Mouse (Mus musculus): Measurements from ENCODE around the gene Pnkp.
"Not testable (repeated sequence)": the region's sequence is repeated elsewhere in the genome, so short reads cannot be mapped to it uniquely, and the experiment has no call there.

Gene Pnkp

GRCm38 (mm10) chr7:44869697-44870528 lies 13.0 kb downstream of the Pnkp start, which contains the start of gene Ptov1:
Gene Ptov1, minus strand, starts transcription at chr7:44869788.
- DNase-seq (ENCODE audit: low read depth), result peak; percentile 97

GRCm38 (mm10) chr7:44870614-44871013 lies 13.7 kb downstream of the Pnkp start:
- DNase-seq (ENCODE audit: low read depth), result no peak

GRCm38 (mm10) chr7:44871181-44871580 lies 14.2 kb downstream of the Pnkp start:
- DNase-seq (ENCODE audit: low read depth), result no peak

- not testable (repeated sequence) for DNase-seq (ENCODE audit: low read depth)
These were observed 14.8 kb downstream of the Pnkp start for GRCm38 (mm10) chr7:44871774-44872173.

- DNase-seq (ENCODE audit: low read depth), result no peak
These were observed 20.9 kb downstream of the Pnkp start for GRCm38 (mm10) chr7:44877833-44878232.

- DNase-seq (ENCODE audit: low read depth), result no peak
These were observed 26.1 kb downstream of the Pnkp start for GRCm38 (mm10) chr7:44883036-44883435.

- DNase-seq (ENCODE audit: low read depth), result no peak
These were observed 27.7 kb downstream of the Pnkp start for GRCm38 (mm10) chr7:44884637-44885036.

GRCm38 (mm10) chr7:44886964-44887363 lies 30.0 kb downstream of the Pnkp start:
- no peak for DNase-seq (ENCODE audit: low read depth)

- peak; percentile 80 for DNase-seq (ENCODE audit: low read depth)
These were observed 31.5 kb downstream of the Pnkp start for GRCm38 (mm10) chr7:44888256-44889105.

GRCm38 (mm10) chr7:44890180-44890579 lies 33.2 kb downstream of the Pnkp start:
- no peak for DNase-seq (ENCODE audit: low read depth)

GRCm38 (mm10) chr7:44890737-44891136 lies 33.8 kb downstream of the Pnkp start:
- no peak for DNase-seq (ENCODE audit: low read depth)

- DNase-seq (ENCODE audit: low read depth), result no peak
These were observed 34.7 kb downstream of the Pnkp start for GRCm38 (mm10) chr7:44891611-44892010.

- peak; percentile 98 for DNase-seq (ENCODE audit: low read depth)
These were observed 35.5 kb downstream of the Pnkp start, which contains the start of gene Med25 for GRCm38 (mm10) chr7:44892276-44892921. Gene Med25, minus strand, starts transcription at chr7:44892712.

GRCm38 (mm10) chr7:44893197-44893596 lies 36.3 kb downstream of the Pnkp start:
- peak; percentile 82 for DNase-seq (ENCODE audit: low read depth)

GRCm38 (mm10) chr7:44894175-44894574 lies 37.2 kb downstream of the Pnkp start:
- DNase-seq (ENCODE audit: low read depth), result no peak

- DNase-seq (ENCODE audit: low read depth), result no peak
These were observed 38.3 kb downstream of the Pnkp start for GRCm38 (mm10) chr7:44895206-44895592.

- peak; percentile 96 for DNase-seq (ENCODE audit: low read depth)
These were observed 38.9 kb downstream of the Pnkp start, which contains the start of gene Fuz for GRCm38 (mm10) chr7:44895593-44896434. Gene Fuz, plus strand, starts transcription at chr7:44896079.

- peak; percentile 25 for DNase-seq (ENCODE audit: low read depth)
These were observed 39.6 kb downstream of the Pnkp start for GRCm38 (mm10) chr7:44896499-44896898.

- peak; percentile 28 for DNase-seq (ENCODE audit: low read depth)
These were observed 41.7 kb downstream of the Pnkp start for GRCm38 (mm10) chr7:44898607-44899006.

- DNase-seq (ENCODE audit: low read depth), result no peak
These were observed 43.7 kb downstream of the Pnkp start for GRCm38 (mm10) chr7:44900632-44901031.

GRCm38 (mm10) chr7:44901230-44901722 lies 44.3 kb downstream of the Pnkp start:
- peak; percentile 62 for DNase-seq (ENCODE audit: low read depth)
